Mouse (Mus musculus) lung, postnatal 4 days (tissue): ENCODE measurements around the gene Fggy.
A peak's percentile ranks its signal among the peaks of the same experiment; 100 is the strongest.

Experiments used
- DNase-seq, 2 experiments: peaks; one replicate each; pipeline ENCODE4 v3.0.0; 2021

Fggy gene

GRCm38 (mm10) chr4:95557333-95557956, at the start of gene Fggy:
Fggy (plus strand) TSS chr4:95557507.
- peak; percentile 97 to 99 for DNase-seq

GRCm38 (mm10) chr4:95507946-95508311, 49.4 kb upstream of the Fggy start:
- DNase-seq = no peak

- no peak for DNase-seq
These were observed 38.9 kb upstream of the Fggy start for GRCm38 (mm10) chr4:95518382-95518781.

- no peak for DNase-seq
These were observed 37.2 kb upstream of the Fggy start for GRCm38 (mm10) chr4:95519975-95520642.

- DNase-seq = no peak
These were observed 36.7 kb upstream of the Fggy start for GRCm38 (mm10) chr4:95520643-95521032.

GRCm38 (mm10) chr4:95526588-95526987, 30.7 kb upstream of the Fggy start:
- DNase-seq = no peak

GRCm38 (mm10) chr4:95530757-95531156, 26.6 kb upstream of the Fggy start:
- no peak for DNase-seq

- DNase-seq = no peak
These were observed 23.4 kb upstream of the Fggy start for GRCm38 (mm10) chr4:95533946-95534345.

GRCm38 (mm10) chr4:95541382-95542038, 15.8 kb upstream of the Fggy start:
- DNase-seq = no peak

- no peak for DNase-seq
These were observed 15.1 kb upstream of the Fggy start for GRCm38 (mm10) chr4:95542039-95542790.

GRCm38 (mm10) chr4:95543529-95543928, 13.8 kb upstream of the Fggy start:
- no peak for DNase-seq

GRCm38 (mm10) chr4:95556663-95557332, 509 bp upstream of the Fggy start:
- DNase-seq = no peak

- DNase-seq = peak; percentile 36 to 49
These were observed 1.1 kb downstream of the Fggy start for GRCm38 (mm10) chr4:95558271-95558888.

GRCm38 (mm10) chr4:95571621-95572020, 14.3 kb downstream of the Fggy start:
- no peak for DNase-seq

- no peak for DNase-seq
These were observed 16.4 kb downstream of the Fggy start for GRCm38 (mm10) chr4:95573704-95574103.

- DNase-seq = no peak
These were observed 18.2 kb downstream of the Fggy start for GRCm38 (mm10) chr4:95575411-95575911.

GRCm38 (mm10) chr4:95579183-95579582, 21.9 kb downstream of the Fggy start:
- DNase-seq = no peak

GRCm38 (mm10) chr4:95584107-95584762, 26.9 kb downstream of the Fggy start:
- DNase-seq = no peak

GRCm38 (mm10) chr4:95586274-95587001, 29.1 kb downstream of the Fggy start:
- DNase-seq = no peak

- DNase-seq = no peak
These were observed 31.5 kb downstream of the Fggy start for GRCm38 (mm10) chr4:95588722-95589283.

GRCm38 (mm10) chr4:95590878-95591277, 33.6 kb downstream of the Fggy start:
- DNase-seq = no peak
